Mouse (Mus musculus) skeletal muscle tissue, postnatal 0 days (tissue): ENCODE results near the gene Ncam1. TPM values are rescaled to one million over a fixed set of nuclear protein-coding genes. Genes with fewer than 3 reads are reported as not detected.

ENCODE experiments used
- polyA plus RNA-seq: library from polyadenylated mRNA; unstranded; fragments of >200 nt; fragmentation: Nextera tagmentation; extraction: Ambion mirVana; gene quantifications from 2 replicates; pipeline ENCODE4 v1.2.1, GENCODE M21; 2015

Gene Ncam1
- 183 and 223 TPM in 2 replicates for polyA plus RNA-seq

DNA sequence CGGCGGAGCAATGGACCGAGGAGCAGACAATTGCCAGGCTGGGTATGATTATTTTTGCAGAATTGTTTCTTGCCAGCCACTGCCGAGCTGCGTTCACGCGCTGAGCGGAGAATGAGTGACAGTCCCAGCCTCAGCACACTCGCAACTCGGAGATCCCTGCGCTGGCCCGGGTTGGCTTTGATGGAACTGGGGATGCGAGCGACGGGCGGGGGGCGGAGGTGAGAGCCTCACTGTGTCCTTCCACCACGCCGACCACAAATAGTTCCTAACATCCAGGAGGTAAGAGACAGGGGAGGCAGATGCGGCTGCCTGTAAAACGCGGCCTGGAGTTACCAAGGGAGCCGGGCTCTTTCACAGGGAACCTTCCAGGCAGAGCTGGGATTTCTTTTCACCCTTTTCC lies at the start of gene Ncam1:
Ncam1 (minus strand) TSS at position 120 of the 400 bp plus-strand sequence.

GRCm38 (mm10) chr9:49485892-49486311 lies 312.8 kb downstream of the Ncam1 start, which contains the start of gene Ttc12:
Gene Ttc12, minus strand, starts transcription at chr9:49486225.

